Mouse (Mus musculus) gonadal fat pad, adult 2 months (tissue): ENCODE data around the gene Hfe. TPM values are rescaled to one million over a fixed set of nuclear protein-coding genes. Genes with fewer than 3 reads are reported as not detected.
"Not testable (repeated sequence)": the region's sequence is repeated elsewhere in the genome, so short reads cannot be mapped to it uniquely, and the experiment has no call there.

ENCODE experiments used
- DNase-seq: peaks from one replicate; pipeline ENCODE4 v3.0.0-alpha.2; 2012; ENCODE audit warnings: low read depth
- polyA plus RNA-seq: library from polyadenylated mRNA; depleted of rRNA; stranded (reverse); fragments of >200 nt; gene quantifications from 2 replicates; pipeline ENCODE4 v1.2.3, GENCODE M21; 2012; rRNA removed

Hfe gene
- 21.7 and 43.9 TPM in 2 replicates for polyA plus RNA-seq

GRCm38 (mm10) chr13:23710374-23711089 lies at the start of gene Hfe:
Gene Hfe (minus strand): TSS chr13:23710854.
- no peak for DNase-seq

- no peak for DNase-seq
Observed at GRCm38 (mm10) chr13:23759916-23760239, 49.2 kb upstream of the Hfe start.

GRCm38 (mm10) chr13:23759251-23759771 lies 48.7 kb upstream of the Hfe start:
- DNase-seq: no peak

GRCm38 (mm10) chr13:23757921-23758320 lies 47.3 kb upstream of the Hfe start:
- no peak for DNase-seq

GRCm38 (mm10) chr13:23757211-23757773 lies 46.6 kb upstream of the Hfe start:
- no peak for DNase-seq

- DNase-seq: no peak
Observed at GRCm38 (mm10) chr13:23756790-23757189, 46.1 kb upstream of the Hfe start, which contains the start of gene Hist1h4b. Gene Hist1h4b (plus strand): TSS chr13:23757013.

- DNase-seq: no peak
Observed at GRCm38 (mm10) chr13:23755000-23755399, 44.3 kb upstream of the Hfe start.

- no peak for DNase-seq
Observed at GRCm38 (mm10) chr13:23753314-23754078, 42.8 kb upstream of the Hfe start.

- no peak for DNase-seq
Observed at GRCm38 (mm10) chr13:23752742-23753172, 42.1 kb upstream of the Hfe start.

- not testable (repeated sequence) for DNase-seq
Observed at GRCm38 (mm10) chr13:23752067-23752741, 41.5 kb upstream of the Hfe start, which contains the start of gene Hist1h3b. Gene Hist1h3b (plus strand): TSS chr13:23752267.

GRCm38 (mm10) chr13:23751478-23751956 lies 40.9 kb upstream of the Hfe start:
- no peak for DNase-seq

- DNase-seq: not testable (repeated sequence)
Observed at GRCm38 (mm10) chr13:23750839-23751477, 40.3 kb upstream of the Hfe start, which contains the start of gene Hist1h2ab. Gene Hist1h2ab (plus strand): TSS chr13:23751126.

- no peak for DNase-seq
Observed at GRCm38 (mm10) chr13:23749563-23750121, 39.0 kb upstream of the Hfe start.

- DNase-seq: no peak
Observed at GRCm38 (mm10) chr13:23747892-23748288, 37.2 kb upstream of the Hfe start.

- no peak for DNase-seq
Observed at GRCm38 (mm10) chr13:23747081-23747891, 36.6 kb upstream of the Hfe start.

GRCm38 (mm10) chr13:23746201-23747080 lies 35.8 kb upstream of the Hfe start, which contains the start of gene Hist1h2bb:
Gene Hist1h2bb (plus strand): TSS chr13:23746734.
- not testable (repeated sequence) for DNase-seq

- DNase-seq: no peak
Observed at GRCm38 (mm10) chr13:23745381-23746161, 34.9 kb upstream of the Hfe start, which contains the start of gene Hist1h3c. Gene Hist1h3c (minus strand): TSS chr13:23745602.
